ENCODE assay signal across 16 mouse cellular contexts in the genomic region with DNA sequence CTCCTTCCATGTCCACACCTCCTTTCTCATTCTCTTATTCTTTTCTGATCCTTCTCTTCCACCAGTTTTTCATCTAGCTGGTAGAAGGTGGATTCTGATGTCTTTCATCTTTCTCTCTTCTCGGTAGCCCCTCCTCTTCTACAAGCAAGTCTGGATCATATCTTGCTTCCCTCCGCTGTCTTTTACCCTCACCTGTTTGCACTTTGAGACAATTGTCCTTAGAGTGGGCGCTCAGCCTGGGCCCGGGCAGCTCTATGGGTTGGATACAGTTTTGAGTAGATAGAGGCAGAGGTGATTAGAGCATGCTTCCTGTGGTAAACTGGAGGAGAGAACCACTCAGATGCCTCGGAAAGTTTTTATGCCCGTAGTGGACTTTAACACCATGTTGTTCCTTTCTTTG.
"Had no signal": no experiment of that assay in that cellular context is flagged by ENCODE, and none has a peak within 500 bp of the region (broad histone marks: within the 10 kb centered on the region; RNA-seq: fewer than 3 reads in every experiment).

No protein-coding gene starts in this region.

- H3K4me1 ChIP-seq: neural tube, embryonic 13.5 days; neural tube, embryonic 15.5 days; stomach, embryonic 15.5 days had no signal

- H3K27me3 ChIP-seq: neural tube, embryonic 13.5 days; neural tube, embryonic 15.5 days; stomach, embryonic 15.5 days had no signal

- H3K27ac ChIP-seq: neural tube, embryonic 13.5 days; neural tube, embryonic 15.5 days; stomach, embryonic 15.5 days; stomach, postnatal 0 days had no signal

- H3K9ac ChIP-seq: neural tube, embryonic 13.5 days; neural tube, embryonic 15.5 days; stomach, embryonic 15.5 days had no signal

- H3K36me3 ChIP-seq: stomach, embryonic 15.5 days had no signal

- H3K4me2 ChIP-seq: neural tube, embryonic 13.5 days; neural tube, embryonic 15.5 days; stomach, embryonic 15.5 days had no signal

- H3K4me3 ChIP-seq: neural tube, embryonic 13.5 days; neural tube, embryonic 15.5 days; stomach, embryonic 15.5 days had no signal

- DNase-seq: retina, postnatal 1 day; right cerebral cortex, adult 18-20 months; right cerebral cortex, postnatal 14 days; right cerebral cortex, postnatal 25 days; right cerebral cortex, postnatal 4 days; spleen, adult 18-20 months; thymus, adult 18-20 months; thymus, adult 2 months; thymus, postnatal 14 days; thymus, postnatal 25 days; thymus, postnatal 36 days; thymus, postnatal 4 days had no signal

- H3K9me3 ChIP-seq: neural tube, embryonic 13.5 days; neural tube, embryonic 15.5 days; stomach, embryonic 15.5 days had no signal
